Mouse (Mus musculus): ENCODE measurements around the gene Mag.

Gene Mag

GRCm38 (mm10) chr7:30880176-30880575 lies 34.5 kb downstream of the Mag start, which contains the start of gene Cd22:
Gene Cd22 (minus strand): TSS chr7:30880342.
- no peak for DNase-seq (ENCODE audit: low read depth in 1 of 2, low spot score in 2 of 2)

- no peak for DNase-seq (ENCODE audit: low read depth in 1 of 2, low spot score in 2 of 2)
Observed at GRCm38 (mm10) chr7:30878950-30879349, 35.7 kb downstream of the Mag start.

- peak in 1 of 2 experiments; percentile 66 for DNase-seq (ENCODE audit: low read depth in 1 of 2, low spot score in 2 of 2)
Observed at GRCm38 (mm10) chr7:30873083-30873482, 41.6 kb downstream of the Mag start.

- no peak for DNase-seq (ENCODE audit: low read depth in 1 of 2, low spot score in 2 of 2)
Observed at GRCm38 (mm10) chr7:30863386-30863785, 51.3 kb downstream of the Mag start.

GRCm38 (mm10) chr7:30861464-30861863 lies 53.2 kb downstream of the Mag start, which contains the start of gene Ffar1:
Gene Ffar1 (minus strand): TSS chr7:30861564.
- no peak for DNase-seq (ENCODE audit: low read depth in 1 of 2, low spot score in 2 of 2)

GRCm38 (mm10) chr7:30859635-30860402 lies 54.9 kb downstream of the Mag start:
- DNase-seq (ENCODE audit: low read depth in 1 of 2, low spot score in 2 of 2) = no peak

- DNase-seq (ENCODE audit: low read depth in 1 of 2, low spot score in 2 of 2) = peak in 1 of 2 experiments; percentile 55
Observed at GRCm38 (mm10) chr7:30859290-30859634, 55.4 kb downstream of the Mag start.

GRCm38 (mm10) chr7:30857746-30858145 lies 56.9 kb downstream of the Mag start:
- no peak for DNase-seq (ENCODE audit: low read depth in 1 of 2, low spot score in 2 of 2)

GRCm38 (mm10) chr7:30856078-30856477 lies 58.6 kb downstream of the Mag start, which contains the start of gene Ffar3:
Gene Ffar3 (minus strand): TSS chr7:30856178.
- DNase-seq (ENCODE audit: low read depth in 1 of 2, low spot score in 2 of 2) = no peak

- no peak for DNase-seq (ENCODE audit: low read depth in 1 of 2, low spot score in 2 of 2)
Observed at GRCm38 (mm10) chr7:30851421-30851820, 63.3 kb downstream of the Mag start.

Data from monocyte, adult 2 months (primary cell).